Mouse (Mus musculus) kidney, postnatal 25 days (tissue): ENCODE results near the gene Nlrp6.
"Not testable (repeated sequence)": the region's sequence is repeated elsewhere in the genome, so short reads cannot be mapped to it uniquely, and the experiment has no call there.

ENCODE experiments used
- DNase-seq, 2 experiments: peaks; one replicate each; pipeline ENCODE4 v3.0.0; 2021; ENCODE audit warnings: mixed read lengths in 2 of 2

Nlrp6 gene

DNA sequence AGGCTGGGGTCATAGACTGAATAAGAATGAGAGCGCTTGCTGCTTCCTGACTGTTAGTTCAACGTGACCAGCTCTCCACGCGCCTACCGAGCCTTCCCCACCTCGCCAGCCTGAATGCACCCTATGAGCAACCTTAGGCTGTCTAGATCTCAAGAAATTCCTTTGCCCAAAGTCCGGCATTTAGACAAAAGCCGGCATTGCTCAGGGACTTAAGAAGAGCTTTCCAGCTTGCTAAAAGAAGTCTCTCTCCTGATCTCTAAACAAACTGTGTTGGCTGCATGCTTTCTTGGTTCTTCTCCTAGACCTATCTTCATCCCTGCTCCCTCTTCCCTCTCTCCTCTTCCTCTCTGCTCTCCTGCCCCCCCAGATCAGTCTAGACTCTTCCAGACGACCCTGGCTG is 54.2 kb downstream of the Nlrp6 start:
- no peak for DNase-seq

DNA sequence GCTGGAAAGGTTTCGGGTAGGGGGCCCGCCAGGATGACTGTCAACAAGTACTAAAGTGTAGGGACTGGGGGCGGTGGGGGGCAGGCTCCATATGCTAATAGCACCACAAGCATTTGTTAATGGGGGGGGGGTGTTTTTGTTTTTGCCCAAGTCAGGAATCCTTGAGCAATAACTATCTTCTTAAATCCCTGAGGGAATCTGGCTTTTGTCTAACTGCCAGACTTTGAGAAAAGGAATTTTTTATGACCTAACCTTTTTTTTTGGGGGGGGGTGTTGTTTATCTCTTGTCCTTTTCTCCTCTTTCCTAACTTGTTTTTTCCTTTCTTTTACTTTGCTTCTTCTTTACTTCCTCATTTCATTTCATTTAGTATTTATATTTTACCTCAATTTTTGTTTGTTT is 54.8 kb downstream of the Nlrp6 start:
- no peak for DNase-seq

DNA sequence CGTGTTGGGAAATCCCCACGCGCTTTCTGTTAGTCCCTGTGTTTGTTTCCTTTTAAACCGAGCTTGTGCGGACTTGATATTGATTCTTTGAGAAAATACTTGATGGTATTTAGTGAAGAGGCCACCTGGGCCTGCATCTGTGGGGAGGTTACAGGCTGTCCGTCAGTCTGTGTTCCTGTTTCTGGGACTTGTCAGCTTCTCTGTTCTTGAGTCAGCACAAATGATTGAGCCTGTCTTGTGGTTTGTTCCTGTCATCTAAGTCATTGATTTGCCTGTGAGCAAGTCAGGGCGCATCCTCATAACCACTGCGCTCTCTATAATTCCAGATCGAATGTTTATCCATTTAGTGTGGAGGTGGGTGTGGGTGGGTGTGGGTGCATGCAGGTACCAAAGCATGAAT is 56.0 kb downstream of the Nlrp6 start:
- not testable (repeated sequence) for DNase-seq
